Mouse (Mus musculus) splenic B cell, adult 2 months (primary cell): ENCODE measurements around the gene Nfib.
A peak's percentile ranks its signal among the peaks of the same experiment; 100 is the strongest.

Source experiments
- DNase-seq: peaks from one replicate; pipeline ENCODE4 v3.0.0-alpha.2; 2011; ENCODE audit warnings: low read depth, low spot score
- H3K27me3 ChIP-seq: 2 replicates; pipeline ENCODE4 v1.6.1; 2012; ENCODE audit warnings: mild to moderate bottlenecking, low read length, moderate library complexity, mixed read lengths; ENCODE audit not compliant: control insufficient read depth, poor library complexity, insufficient read depth, severe bottlenecking
- H3K36me3 ChIP-seq: 2 replicates; pipeline ENCODE4 v1.6.1; 2012; ENCODE audit warnings: mild to moderate bottlenecking, low read length, moderate library complexity, mixed read lengths; ENCODE audit not compliant: control insufficient read depth, poor library complexity, insufficient read depth, severe bottlenecking

The Nfib gene

GRCm38 (mm10) chr4:82333413-82333812, 372.1 kb downstream of the Nfib start:
- no peaks in the 10 kb centered on the region for H3K36me3 ChIP-seq
- H3K27me3 ChIP-seq, result no peaks in the 10 kb centered on the region
- no peak for DNase-seq

DNA sequence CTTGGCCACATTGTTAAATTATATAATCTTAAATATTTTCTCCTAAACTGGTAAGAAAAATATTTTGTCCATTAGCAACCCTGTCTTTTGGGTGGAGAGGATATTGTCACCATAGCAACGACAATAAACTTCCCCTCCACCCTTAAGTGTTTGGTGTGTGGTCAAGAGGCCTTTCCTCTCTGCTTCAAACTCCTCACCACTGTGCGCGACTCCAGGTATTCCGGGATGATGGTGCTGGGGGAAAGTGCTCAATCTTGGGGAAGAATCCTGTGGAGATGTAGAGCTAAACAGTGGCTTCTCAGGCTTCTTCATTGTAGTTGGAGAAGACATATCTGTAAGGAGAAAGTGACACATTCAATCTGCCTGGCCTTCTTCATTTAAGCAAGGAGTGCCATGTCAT, 375.5 kb downstream of the Nfib start:
- H3K27me3 ChIP-seq, result no peaks in the 10 kb centered on the region
- no peak for DNase-seq
- no peaks in the 10 kb centered on the region for H3K36me3 ChIP-seq

GRCm38 (mm10) chr4:82326140-82326529, 379.4 kb downstream of the Nfib start:
- Histone ChIP-seq H3K36me3 (no peaks in the 10 kb centered on the region), H3K27me3 (no peaks in the 10 kb centered on the region)
- DNase-seq, result no peak

DNA sequence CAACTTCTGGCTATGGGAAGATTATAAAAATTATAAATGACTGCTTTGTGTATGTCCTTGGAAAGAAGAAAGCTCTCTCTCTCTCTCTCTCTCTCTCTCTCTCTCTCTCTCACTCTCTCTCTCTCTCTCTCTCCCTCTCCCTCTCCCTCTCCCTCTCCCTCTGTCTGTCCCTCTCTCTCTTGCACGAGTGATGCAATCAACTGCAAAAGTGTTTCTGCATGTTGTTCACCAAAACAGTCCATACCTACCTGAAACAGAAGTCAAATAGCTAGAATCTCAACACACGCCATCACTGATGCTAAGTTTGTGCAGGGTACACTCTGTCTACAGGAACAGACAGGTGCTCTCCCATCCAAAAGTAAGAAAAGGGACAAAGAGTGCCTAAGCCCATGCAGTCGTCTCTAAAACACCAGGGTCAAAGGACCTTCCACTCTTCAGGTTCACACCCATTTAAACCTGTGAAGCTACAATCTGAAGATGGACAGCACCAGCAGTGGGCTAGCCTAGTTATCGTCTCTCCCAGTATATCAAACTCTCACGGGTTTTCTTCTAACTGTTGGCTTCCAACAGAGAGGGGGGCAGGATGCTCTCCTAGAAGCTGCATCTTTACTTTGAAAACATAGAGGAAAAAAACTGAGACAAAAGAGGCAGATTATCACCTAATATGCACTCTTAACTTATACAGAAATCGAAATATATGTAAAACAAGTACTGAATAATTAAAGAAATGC, 380.0 kb downstream of the Nfib start:
- no peak for DNase-seq
- H3K36me3 ChIP-seq, result no peaks in the 10 kb centered on the region

GRCm38 (mm10) chr4:82324977-82325376, 380.6 kb downstream of the Nfib start:
- no peak for DNase-seq
- Histone ChIP-seq H3K27me3 (no peaks in the 10 kb centered on the region), H3K36me3 (no peaks in the 10 kb centered on the region)

More for the DNA sequence above, 380.0 kb downstream of the Nfib start:
- H3K27me3 ChIP-seq, result no peaks in the 10 kb centered on the region

GRCm38 (mm10) chr4:82321008-82321407, 384.5 kb downstream of the Nfib start:
- DNase-seq, result peak; percentile 4
- H3K36me3 ChIP-seq, result no peaks in the 10 kb centered on the region
- no peaks in the 10 kb centered on the region for H3K27me3 ChIP-seq

GRCm38 (mm10) chr4:82319388-82319787, 386.2 kb downstream of the Nfib start:
- H3K36me3 ChIP-seq, result no peaks in the 10 kb centered on the region
- H3K27me3 ChIP-seq, result no peaks in the 10 kb centered on the region
- DNase-seq, result no peak

GRCm38 (mm10) chr4:82316168-82316567, 389.4 kb downstream of the Nfib start:
- Histone ChIP-seq H3K36me3 (no peaks in the 10 kb centered on the region), H3K27me3 (no peaks in the 10 kb centered on the region)
- DNase-seq, result no peak

- DNase-seq, result no peak
- Histone ChIP-seq H3K27me3 (no peaks in the 10 kb centered on the region), H3K36me3 (no peaks in the 10 kb centered on the region)
These were observed 389.8 kb downstream of the Nfib start for GRCm38 (mm10) chr4:82315710-82316109.

- H3K36me3 ChIP-seq, result no peaks in the 10 kb centered on the region
- no peaks in the 10 kb centered on the region for H3K27me3 ChIP-seq
- no peak for DNase-seq
These were observed 394.4 kb downstream of the Nfib start for GRCm38 (mm10) chr4:82310924-82311734.

DNA sequence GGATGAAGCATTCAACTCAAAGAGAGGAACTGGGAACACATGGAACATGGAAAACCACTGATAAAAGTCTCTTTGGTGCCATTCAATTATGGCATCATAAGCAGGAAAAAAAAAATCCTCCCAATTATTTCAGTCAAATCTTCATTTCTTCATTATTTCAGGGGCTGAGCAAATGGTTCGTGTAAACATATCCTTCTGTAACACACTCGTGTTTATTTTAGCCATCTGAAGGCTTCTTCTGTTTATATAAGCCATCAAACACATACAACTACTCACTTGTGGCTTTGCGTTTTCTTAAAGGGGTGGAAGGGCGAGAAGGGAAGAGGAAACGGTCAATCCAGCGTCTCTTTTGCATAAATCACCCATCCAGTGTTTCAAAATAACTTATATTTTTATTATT, 399.5 kb downstream of the Nfib start:
- Histone ChIP-seq H3K27me3 (no peaks in the 10 kb centered on the region; the same call in 1 of the 2 replicates), H3K36me3 (no peaks in the 10 kb centered on the region)
- DNase-seq, result no peak

DNA sequence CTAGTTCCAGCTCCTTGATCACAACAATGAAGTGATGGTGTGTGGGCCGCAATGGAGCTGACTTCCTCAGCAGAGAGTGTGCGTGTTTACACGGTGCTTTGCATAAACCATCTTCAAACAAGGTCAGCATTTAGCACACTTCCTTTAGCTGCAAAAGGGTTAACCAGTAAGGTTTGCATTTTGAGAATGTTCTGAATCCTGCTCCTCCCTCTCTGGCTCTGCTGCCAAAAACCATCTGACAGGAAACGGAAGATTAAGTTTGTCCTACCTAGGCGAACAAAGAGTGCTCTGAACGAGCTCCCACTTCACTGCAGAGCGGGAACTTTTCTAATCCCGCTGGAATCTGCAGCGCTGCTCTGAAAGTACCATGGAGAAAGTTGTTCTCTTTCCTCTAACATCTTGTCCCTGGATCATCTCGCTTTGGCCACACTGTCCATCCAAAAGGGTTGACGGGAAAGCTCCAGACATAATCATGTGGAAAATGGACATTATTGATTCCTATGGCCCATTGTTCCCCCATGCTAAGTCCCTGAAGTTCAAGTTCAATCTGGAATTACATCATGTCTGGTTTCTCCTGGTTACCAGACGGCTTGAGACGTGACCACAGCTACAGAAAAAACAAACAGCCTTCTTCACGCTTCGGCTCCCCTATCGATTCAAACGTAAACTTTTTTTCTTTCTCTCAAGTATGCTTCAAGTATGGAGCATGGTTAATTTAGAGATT, 401.2 kb downstream of the Nfib start:
- no peaks in the 10 kb centered on the region; the same call in 1 of the 2 replicates for H3K27me3 ChIP-seq
- no peaks in the 10 kb centered on the region for H3K36me3 ChIP-seq
- DNase-seq, result peak; percentile 1

DNA sequence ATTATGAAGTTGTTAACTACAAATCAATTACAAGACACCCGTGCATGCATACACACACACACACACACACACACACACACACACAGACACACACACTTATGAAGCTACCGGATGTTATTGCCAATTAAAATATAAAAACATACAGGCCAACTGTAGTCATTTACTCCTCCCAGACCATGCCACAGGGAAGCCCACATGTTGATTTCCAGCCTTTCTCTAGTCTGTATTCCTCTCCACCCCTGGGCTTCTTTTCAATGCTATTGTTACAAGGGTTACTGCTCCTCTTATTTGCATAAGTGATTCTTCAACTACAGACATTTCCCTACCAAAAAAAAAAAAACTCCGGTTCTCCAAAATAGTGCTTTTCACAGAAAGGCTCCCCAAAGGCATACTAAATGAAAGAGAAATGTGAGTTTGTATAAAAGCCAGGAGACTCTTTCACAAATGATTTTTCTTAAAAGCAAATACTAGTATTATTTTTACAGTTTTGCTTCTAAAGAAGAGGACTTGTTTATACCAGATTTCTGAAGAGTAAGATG, 402.1 kb downstream of the Nfib start:
- DNase-seq, result no peak

GRCm38 (mm10) chr4:82302901-82303300, 402.6 kb downstream of the Nfib start:
- DNase-seq, result no peak
- H3K36me3 ChIP-seq, result no peaks in the 10 kb centered on the region
- H3K27me3 ChIP-seq, result no peaks in the 10 kb centered on the region; the same call in 1 of the 2 replicates

More for the DNA sequence above, 402.1 kb downstream of the Nfib start:
- no peaks in the 10 kb centered on the region for H3K36me3 ChIP-seq
- H3K27me3 ChIP-seq, result no peaks in the 10 kb centered on the region; the same call in 1 of the 2 replicates
